34 mouse cellular contexts compared by ENCODE assay signal in the genomic region with DNA sequence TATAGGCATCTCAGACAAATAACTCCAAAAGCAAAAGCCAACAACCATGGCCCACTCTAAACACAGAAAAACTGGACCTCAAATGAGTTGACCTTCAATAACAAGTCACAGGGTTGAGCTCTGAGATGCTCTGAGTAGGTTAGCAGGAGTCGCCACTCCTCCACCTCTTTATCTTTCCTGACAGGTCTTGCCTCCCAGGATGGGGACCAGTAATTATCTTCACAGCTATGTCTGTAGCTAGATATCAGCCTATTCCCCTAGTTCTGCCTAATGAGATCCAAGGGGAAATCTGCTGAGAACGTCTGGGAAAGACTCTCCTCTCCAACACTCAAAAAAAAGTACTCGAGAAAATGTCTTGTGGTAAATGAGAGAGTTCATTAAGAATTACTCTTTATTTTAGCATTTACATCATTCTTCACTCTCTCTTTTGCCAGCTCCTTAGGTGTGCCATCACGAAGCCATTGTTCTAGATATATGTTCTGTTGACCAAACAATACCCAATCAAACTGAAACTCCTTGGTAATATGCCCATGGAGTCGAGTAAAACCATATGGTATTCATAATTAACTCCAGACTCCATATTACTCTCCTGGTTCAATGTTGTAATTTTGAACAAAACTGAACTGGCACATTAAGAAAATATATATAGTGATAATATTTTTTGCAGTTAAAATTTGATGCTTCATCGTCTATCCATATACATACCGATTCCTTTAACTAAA. TPM values are rescaled to one million over a fixed set of nuclear protein-coding genes. Genes with fewer than 3 reads are reported as not detected.
A peak's percentile ranks its signal among the peaks of the same experiment; 100 is the strongest.
DNase-seq lines count a peak whose midpoint lies in the region; ATAC-seq lines count a peak whose summit lies in the region.
"Had no signal": no experiment of that assay in that cellular context is flagged by ENCODE, and none has a peak within 500 bp of the region (broad histone marks: within the 10 kb centered on the region; RNA-seq: fewer than 3 reads in every experiment).

No protein-coding gene starts in this region.

- no peaks in the 10 kb centered on the region for H3K36me3 ChIP-seq in midbrain, embryonic 11.5 days (ENCODE audit: control insufficient read depth, insufficient read depth, low read length)
- no peaks in the 10 kb centered on the region for H3K36me3 ChIP-seq in midbrain, embryonic 16.5 days (ENCODE audit: control insufficient read depth, insufficient read depth, low read length)
- H3K36me3 ChIP-seq in liver, embryonic 11.5 days (ENCODE audit: control insufficient read depth, insufficient read depth, low read length): no peaks in the 10 kb centered on the region
- H3K36me3 ChIP-seq in liver, embryonic 16.5 days (ENCODE audit: control insufficient read depth, insufficient read depth): no peaks in the 10 kb centered on the region
- H3K36me3 ChIP-seq: hindbrain, embryonic 10.5 days; hindbrain, embryonic 15.5 days; kidney, embryonic 15.5 days; limb, embryonic 15.5 days; midbrain, embryonic 15.5 days had no signal

- ATAC-seq in midbrain, embryonic 11.5 days (ENCODE audit: low FRiP score): no peak
- no peak for ATAC-seq in midbrain, embryonic 16.5 days
- ATAC-seq in liver, embryonic 11.5 days (replicated peaks; ENCODE audit: low FRiP score): peak; percentile 94
- peak; percentile 93 for ATAC-seq in liver, embryonic 16.5 days (ENCODE audit: low read depth)
- ATAC-seq: activated CD4-positive, CD25-positive, alpha-beta regulatory T cell, adult 4 months; forebrain, embryonic 16.5 days; inflammation-experienced regulatory T-cells, adult 6 months; midbrain, embryonic 15.5 days had no signal

- H3K27ac ChIP-seq in midbrain, embryonic 11.5 days (ENCODE audit: low read depth, low read length): no peak overlapping the region
- H3K27ac ChIP-seq in midbrain, embryonic 16.5 days (ENCODE audit: low read length): no peak overlapping the region
- H3K27ac ChIP-seq in liver, embryonic 11.5 days (ENCODE audit: low read depth, low read length): no peak overlapping the region
- peak overlapping the region; percentile 37 for H3K27ac ChIP-seq in liver, embryonic 16.5 days (ENCODE audit: low read length)
- H3K27ac ChIP-seq: hindbrain, embryonic 10.5 days; hindbrain, embryonic 15.5 days; kidney, embryonic 15.5 days; limb, embryonic 15.5 days; macrophage; midbrain, embryonic 15.5 days had no signal

- no peak overlapping the region for H3K4me3 ChIP-seq in midbrain, embryonic 11.5 days (ENCODE audit: low read depth, low read length)
- H3K4me3 ChIP-seq in midbrain, embryonic 16.5 days (ENCODE audit: low read depth, low read length): no peak overlapping the region
- no peak overlapping the region for H3K4me3 ChIP-seq in liver, embryonic 11.5 days (ENCODE audit: low read depth, low read length)
- H3K4me3 ChIP-seq in liver, embryonic 16.5 days (ENCODE audit: low read depth, low read length): no peak overlapping the region
- H3K4me3 ChIP-seq: hindbrain, embryonic 10.5 days; hindbrain, embryonic 15.5 days; kidney, embryonic 15.5 days; limb, embryonic 15.5 days; midbrain, embryonic 15.5 days had no signal

- H3K27me3 ChIP-seq in midbrain, embryonic 11.5 days (ENCODE audit: control insufficient read depth, insufficient read depth, low read length): no peaks in the 10 kb centered on the region
- H3K27me3 ChIP-seq in midbrain, embryonic 16.5 days (ENCODE audit: control insufficient read depth, insufficient read depth, low read depth, low read length): no peaks in the 10 kb centered on the region
- H3K27me3 ChIP-seq in liver, embryonic 11.5 days (replicated peaks; ENCODE audit: control insufficient read depth, insufficient read depth, low read length): no peaks in the 10 kb centered on the region
- H3K27me3 ChIP-seq in liver, embryonic 16.5 days (ENCODE audit: control insufficient read depth, insufficient read depth, low read depth, low read length): no peaks in the 10 kb centered on the region
- H3K27me3 ChIP-seq: hindbrain, embryonic 15.5 days; kidney, embryonic 15.5 days; midbrain, embryonic 15.5 days had no signal

- DNase-seq in midbrain, embryonic 11.5 days (ENCODE audit: low spot score, missing footprints): peak; percentile 76
- peak; percentile 54 for DNase-seq in c-Kit-positive CD71-positive TER-119-positive erythroid progenitor cells, embryonic 14.5 days (ENCODE audit: low spot score)
- DNase-seq in liver, embryonic 11.5 days (ENCODE audit: low spot score): no peak
- no peak for DNase-seq in embryo, embryonic 10.5 days (ENCODE audit: low spot score)
- no peak for DNase-seq in adrenal gland, adult 18-20 months (ENCODE audit: low spot score in 2 of 2)
- DNase-seq in adrenal gland, postnatal 25 days: no peak
- DNase-seq: adrenal gland, adult 8-10 months; cerebellum, adult 18-20 months; cerebellum, postnatal 10 days; heart, postnatal 14 days; kidney, adult 18-20 months; kidney, postnatal 25 days; right cerebral cortex, postnatal 4 days; thymus, postnatal 4 days had no signal

- WGBS in midbrain, embryonic 11.5 days: 88% methylated on average over 7 of the region's 7 CpGs
- WGBS in midbrain, embryonic 16.5 days: 76% methylated on average over 7 of the region's 7 CpGs
- 64% methylated on average over 7 of the region's 7 CpGs for WGBS in liver, embryonic 11.5 days
- whole genome bisulfite sequencing in liver, embryonic 16.5 days (ENCODE audit: insufficient replicate concordance): 55% methylated on average over 7 of the region's 7 CpGs

- no peaks in the 10 kb centered on the region for H3K4me1 ChIP-seq in midbrain, embryonic 11.5 days (ENCODE audit: control insufficient read depth, insufficient read depth, low read length)
- no peaks in the 10 kb centered on the region for H3K4me1 ChIP-seq in midbrain, embryonic 16.5 days (ENCODE audit: control insufficient read depth, insufficient read depth, low read length)
- H3K4me1 ChIP-seq in liver, embryonic 11.5 days (replicated peaks; ENCODE audit: control insufficient read depth, insufficient read depth, low read length): no peaks in the 10 kb centered on the region
- peaks cover 11% of the 10 kb centered on the region for H3K4me1 ChIP-seq in liver, embryonic 16.5 days (ENCODE audit: control insufficient read depth, low read depth, low read length)
- H3K4me1 ChIP-seq: hindbrain, embryonic 10.5 days; hindbrain, embryonic 15.5 days; midbrain, embryonic 15.5 days had no signal

- no peak overlapping the region for H3K4me2 ChIP-seq in midbrain, embryonic 11.5 days
- H3K4me2 ChIP-seq in midbrain, embryonic 16.5 days (ENCODE audit: low read length): no peak overlapping the region
- H3K4me2 ChIP-seq in liver, embryonic 11.5 days: no peak overlapping the region
- H3K4me2 ChIP-seq in liver, embryonic 16.5 days (ENCODE audit: low read depth, low read length): peak overlapping the region; percentile 27; the same call in 1 of the 2 replicates
- H3K4me2 ChIP-seq: hindbrain, embryonic 15.5 days; kidney, embryonic 15.5 days; limb, embryonic 15.5 days; midbrain, embryonic 15.5 days had no signal

- no peak overlapping the region for H3K9ac ChIP-seq in midbrain, embryonic 11.5 days (ENCODE audit: low read length)
- H3K9ac ChIP-seq in midbrain, embryonic 16.5 days (ENCODE audit: low read depth, low read length): no peak overlapping the region
- no peak overlapping the region for H3K9ac ChIP-seq in liver, embryonic 11.5 days (ENCODE audit: low read depth, low read length)
- no peak overlapping the region for H3K9ac ChIP-seq in liver, embryonic 16.5 days (ENCODE audit: low read depth, low read length)
- H3K9ac ChIP-seq: hindbrain, embryonic 15.5 days; kidney, embryonic 15.5 days; limb, embryonic 15.5 days; midbrain, embryonic 15.5 days had no signal

- H3K9me3 ChIP-seq in midbrain, embryonic 11.5 days (ENCODE audit: control insufficient read depth, low read length): no peaks in the 10 kb centered on the region
- no peaks in the 10 kb centered on the region for H3K9me3 ChIP-seq in midbrain, embryonic 16.5 days (replicated peaks; ENCODE audit: control insufficient read depth, low read length, poor library complexity, severe bottlenecking)
- H3K9me3 ChIP-seq in liver, embryonic 11.5 days (ENCODE audit: control insufficient read depth, low read length): no peaks in the 10 kb centered on the region
- no peaks in the 10 kb centered on the region for H3K9me3 ChIP-seq in liver, embryonic 16.5 days (replicated peaks; ENCODE audit: control insufficient read depth, low read length)
- H3K9me3 ChIP-seq: hindbrain, embryonic 10.5 days; hindbrain, embryonic 15.5 days; kidney, embryonic 15.5 days; limb, embryonic 15.5 days; midbrain, embryonic 15.5 days had no signal

RNA-seq across cellular contexts. Expression of gene Pon1, which starts 7.4 kb away (rescaled TPM):
- 0.08 and 0.18 TPM in 2 replicates for polyA plus RNA-seq in midbrain, embryonic 11.5 days (2014; fragmentation: Nextera tagmentation; extraction: Ambion mirVana)
- 0.14 and 0.22 TPM in 2 replicates for polyA plus RNA-seq in midbrain, embryonic 16.5 days (2015; fragmentation: Nextera tagmentation; extraction: Ambion mirVana)
- polyA plus RNA-seq in liver, embryonic 11.5 days (2014; fragmentation: Nextera tagmentation; extraction: Ambion mirVana): 0.75 and 1.5 TPM in 2 replicates
- 15.5 and 19.2 TPM in 2 replicates for polyA plus RNA-seq in liver, embryonic 16.5 days (2015; fragmentation: Nextera tagmentation; extraction: Ambion mirVana)
- total RNA-seq in adrenal gland, adult 18-20 months (2021): 1 to 10 TPM; 4.5 to 8.8 TPM
- 3.3 and 8.9 TPM in 2 replicates for total RNA-seq in adrenal gland, postnatal 25 days (2021)
- total RNA-seq: common myeloid progenitor, adult 5-6 weeks; layer of hippocampus, adult 18-20 months; left cerebral cortex, adult 8-10 months; left cerebral cortex, postnatal 36 days; neutrophil, adult 5-6 weeks had no signal
- polyA plus RNA-seq: activated CD4-positive, CD25-positive, alpha-beta regulatory T cell, adult 4 months; heart, embryonic 14.5 days; hindbrain, embryonic 10.5 days; inflammation-experienced regulatory T-cells, adult 6 months; kidney, embryonic 15.5 days; macrophage; neural tube, embryonic 11.5 days; testis, adult 2 months; thymus, postnatal 0 days had no signal

Comparison
In these comparisons a context has a peak if more than half of its experiments do, and no peak if none do; other contexts are left out.
1. ATAC-seq: peak in liver, embryonic 11.5 days (single experiment) and liver, embryonic 16.5 days (single experiment); none in midbrain, embryonic 11.5 days (single experiment) and midbrain, embryonic 16.5 days (single experiment).
2. DNase-seq: peak in midbrain, embryonic 11.5 days (single experiment) and c-Kit-positive CD71-positive TER-119-positive erythroid progenitor cells, embryonic 14.5 days (single experiment); none in liver, embryonic 11.5 days (single experiment), embryo, embryonic 10.5 days (single experiment), adrenal gland, adult 18-20 months (0 of 2) and adrenal gland, postnatal 25 days (single experiment).